Mouse (Mus musculus) embryonic facial prominence, embryonic 12.5 days (tissue): ENCODE results near the gene Olfr555. TPM values are rescaled to one million over a fixed set of nuclear protein-coding genes. Genes with fewer than 3 reads are reported as not detected.

ENCODE experiments used
- ATAC-seq: fragments of 200-750 bp; cut with Nextera tagmentation; 2 replicates; pipeline ENCODE4 v1.8.0; 2017; ENCODE audit not compliant: insufficient number of reproducible peaks, insufficient read depth, low FRiP score, low TSS enrichment
- H3K27ac ChIP-seq: fragments of 300-500 bp; sonication (generic); 2 replicates; pipeline ENCODE4 v1.5.1; 2016; ENCODE audit warnings: mild to moderate bottlenecking
- H3K27me3 ChIP-seq: fragments of 300-500 bp; sonication (generic); 2 replicates; pipeline ENCODE4 v1.6.1; 2016; ENCODE audit warnings: mild to moderate bottlenecking, moderate library complexity
- H3K36me3 ChIP-seq: fragments of 300-500 bp; sonication (generic); 2 replicates; pipeline ENCODE4 v1.6.1; 2016; ENCODE audit warnings: mild to moderate bottlenecking
- H3K4me1 ChIP-seq: fragments of 300-500 bp; sonication (generic); 2 replicates; pipeline ENCODE4 v1.6.1; 2016
- H3K4me2 ChIP-seq: fragments of 300-500 bp; sonication (generic); replicated peaks from 2 replicates; pipeline ENCODE4 v1.6.1; 2016; ENCODE audit warnings: mild to moderate bottlenecking, moderate library complexity
- H3K4me3 ChIP-seq: fragments of 300-500 bp; sonication (generic); 2 replicates; pipeline ENCODE4 v1.5.1; 2016; ENCODE audit warnings: mild to moderate bottlenecking
- H3K9ac ChIP-seq: fragments of 300-500 bp; sonication (generic); 2 replicates; pipeline ENCODE4 v1.6.1; 2016; ENCODE audit warnings: mild to moderate bottlenecking, moderate library complexity
- H3K9me3 ChIP-seq: fragments of 300-500 bp; sonication (generic); 2 replicates; pipeline ENCODE4 v1.6.1; 2016; ENCODE audit warnings: mild to moderate bottlenecking, moderate library complexity
- WGBS: fragments of 180-500 bp; shearing (Covaris S2); methylation state at CpG from one replicate; pipeline ENCODE4 v1.1.7; 2016; 5-methylcytosine and 5-hydroxymethylcytosine counted together
- polyA plus RNA-seq: library from polyadenylated mRNA; unstranded; fragments of >200 nt; fragmentation: Nextera tagmentation; extraction: Ambion mirVana; gene quantifications from 2 replicates; pipeline ENCODE4 v1.2.1, GENCODE M21; 2016

Olfr555 gene
- polyA plus RNA-seq, 1 experiment from 2014 or later, result not detected

GRCm38 (mm10) chr7:102695358-102696125 lies 36.9 kb downstream of the Olfr555 start, which contains the start of gene Olfr557:
TSS of gene Olfr557 (plus strand) at chr7:102695910.
- Histone ChIP-seq H3K9ac (no peak within 1 kb of the TSS), H3K27ac (no peak within 1 kb of the TSS), H3K27me3 (no peaks in the 10 kb centered on the region), H3K4me2 (no peak within 1 kb of the TSS), H3K9me3 (no peaks in the 10 kb centered on the region), H3K4me3 (no peak within 1 kb of the TSS), H3K4me1 (no peaks in the 10 kb centered on the region), H3K36me3 (no peaks in the 10 kb centered on the region)
- no peak for ATAC-seq
- WGBS, result 78% methylated on average over 5 of the region's 5 CpGs

- no peaks in the 10 kb centered on the region for H3K27me3 ChIP-seq
- ATAC-seq, result no peak
- H3K4me2 ChIP-seq, result no peak overlapping the region
- H3K9me3 ChIP-seq, result no peaks in the 10 kb centered on the region
- H3K36me3 ChIP-seq, result no peaks in the 10 kb centered on the region
- no peak overlapping the region for H3K27ac ChIP-seq
- H3K4me1 ChIP-seq, result no peaks in the 10 kb centered on the region
- no peak overlapping the region for H3K4me3 ChIP-seq
- WGBS, result 82% methylated on average over 7 of the region's 7 CpGs
- H3K9ac ChIP-seq, result no peak overlapping the region
These were observed 39.8 kb downstream of the Olfr555 start for GRCm38 (mm10) chr7:102698461-102698860.

- no peaks in the 10 kb centered on the region for H3K36me3 ChIP-seq
- H3K27ac ChIP-seq, result no peak within 1 kb of the TSS
- H3K27me3 ChIP-seq, result no peaks in the 10 kb centered on the region
- no peak within 1 kb of the TSS for H3K4me3 ChIP-seq
- H3K9ac ChIP-seq, result no peak within 1 kb of the TSS
- H3K4me1 ChIP-seq, result no peaks in the 10 kb centered on the region
- no peaks in the 10 kb centered on the region for H3K9me3 ChIP-seq
- H3K4me2 ChIP-seq, result no peak within 1 kb of the TSS
- no peak for ATAC-seq
These were observed 43.3 kb downstream of the Olfr555 start, which contains the start of gene Olfr558 for GRCm38 (mm10) chr7:102701915-102702314. TSS of gene Olfr558 (plus strand) at chr7:102702215.

Other genes with a start within 250 kb of the Olfr555 start
- gene Rrm1, start 217.1 kb upstream of the Olfr555 start, polyA plus RNA-seq, result 173 and 174 TPM in 2 replicates
- 0.33 and 0.80 TPM in 2 replicates for gene Olfr543, start 177.1 kb upstream of the Olfr555 start, polyA plus RNA-seq
- 0.10 and 0.13 TPM in 2 replicates for gene Olfr544, start 170.5 kb upstream of the Olfr555 start, polyA plus RNA-seq
- 0.13 and 0.14 TPM in 2 replicates for gene Olfr545, start 159.2 kb upstream of the Olfr555 start, polyA plus RNA-seq
- not detected in 2 replicates for gene Olfr547, start 124.1 kb upstream of the Olfr555 start, polyA plus RNA-seq
- not detected in 2 replicates for gene Olfr548-ps1, start 117.9 kb upstream of the Olfr555 start, polyA plus RNA-seq
- not detected in 2 replicates for gene Olfr549, start 109.0 kb upstream of the Olfr555 start, polyA plus RNA-seq
- 0.51 and 0.59 TPM in 2 replicates for gene Trim21, start 93.3 kb upstream of the Olfr555 start, polyA plus RNA-seq
- 0.04 and 0.14 TPM in 2 replicates for gene Olfr550, start 87.4 kb upstream of the Olfr555 start, polyA plus RNA-seq
- gene Olfr551, start 66.9 kb upstream of the Olfr555 start, polyA plus RNA-seq, result not detected in 2 replicates
- not detected in 2 replicates for gene Olfr552, start 61.1 kb upstream of the Olfr555 start, polyA plus RNA-seq
- not detected in 2 replicates for gene Olfr553, start 40.6 kb upstream of the Olfr555 start, polyA plus RNA-seq
- gene Olfr554, start 20.4 kb upstream of the Olfr555 start, polyA plus RNA-seq, result not detected in 2 replicates
- not detected in 2 replicates for gene Olfr556, start 6.1 kb downstream of the Olfr555 start, polyA plus RNA-seq
- gene Trim68, start 28.5 kb downstream of the Olfr555 start, polyA plus RNA-seq, result 16.4 and 17.4 TPM in 2 replicates
- gene Olfr557, start 37.1 kb downstream of the Olfr555 start, polyA plus RNA-seq, result not detected in 2 replicates
- gene Olfr558, start 43.4 kb downstream of the Olfr555 start, polyA plus RNA-seq, result 0.55 and 0.98 TPM in 2 replicates
- not detected in 2 replicates for gene Olfr33, start 60.2 kb downstream of the Olfr555 start, polyA plus RNA-seq
- gene Olfr559, start 68.7 kb downstream of the Olfr555 start, polyA plus RNA-seq, result not detected in 2 replicates
- gene Olfr560, start 100.5 kb downstream of the Olfr555 start, polyA plus RNA-seq, result not detected in 2 replicates
- 0.18 and 0.19 TPM in 2 replicates for gene Olfr78, start 100.6 kb downstream of the Olfr555 start, polyA plus RNA-seq
- not detected in 2 replicates for gene Olfr561, start 112.4 kb downstream of the Olfr555 start, polyA plus RNA-seq
- gene Olfr564, start 144.7 kb downstream of the Olfr555 start, polyA plus RNA-seq, result not detected in 2 replicates
- gene Olfr566, start 199.9 kb downstream of the Olfr555 start, polyA plus RNA-seq, result not detected in 2 replicates
- not detected in 2 replicates for gene Olfr568, start 218.3 kb downstream of the Olfr555 start, polyA plus RNA-seq
- gene Olfr569, start 232.1 kb downstream of the Olfr555 start, polyA plus RNA-seq, result not detected in 2 replicates
- not detected in 2 replicates for gene Olfr570, start 235.8 kb downstream of the Olfr555 start, polyA plus RNA-seq